Mouse (Mus musculus) G1E (cell line): ENCODE results near the gene Gmfg. TPM values are rescaled to one million over a fixed set of nuclear protein-coding genes. Genes with fewer than 3 reads are reported as not detected.

Source experiments
- ATAC-seq: 2 replicates; pipeline ENCODE4 v1.8.0; 2016; ENCODE audit warnings: mild to moderate bottlenecking; ENCODE audit not compliant: insufficient number of reproducible peaks, poor library complexity, low FRiP score, severe bottlenecking; ENCODE audit errors: extremely low read depth
- DNase-seq: peaks from one replicate; pipeline ENCODE4 v3.0.0; 2012; ENCODE audit warnings: low spot score
- H3K27me3 ChIP-seq: 2 replicates; pipeline ENCODE4 v1.6.1; 2012; ENCODE audit warnings: mild to moderate bottlenecking, low read length, inconsistent platforms; ENCODE audit not compliant: insufficient read depth
- H3K36me3 ChIP-seq: replicated peaks from 2 replicates; pipeline ENCODE3; 2012; ENCODE audit warnings: mild to moderate bottlenecking, inconsistent platforms
- H3K4me1 ChIP-seq: 2 replicates; pipeline ENCODE4 v1.6.1; 2012; ENCODE audit warnings: low read depth, low read length, inconsistent platforms, mixed read lengths; ENCODE audit not compliant: insufficient read depth
- H3K4me3 ChIP-seq: 2 replicates; pipeline ENCODE4 v1.5.1; 2012; ENCODE audit warnings: low read depth, mild to moderate bottlenecking, inconsistent platforms, low read length, moderate library complexity, mixed read lengths
- H3K9me3 ChIP-seq: replicated peaks from 2 replicates; pipeline ENCODE4 v1.6.1; 2012; ENCODE audit warnings: inconsistent platforms
- CTCF ChIP-seq: IDR thresholded peaks from 2 replicates; pipeline ENCODE4 v1.5.1; 2012; ENCODE audit warnings: low read depth, low read length, inconsistent platforms, mixed read lengths
- GATA1 ChIP-seq: IDR thresholded peaks from 2 replicates; pipeline ENCODE4 v1.6.1; 2012; ENCODE audit warnings: borderline replicate concordance, low read length, inconsistent platforms, mixed read lengths
- GATA2 ChIP-seq: IDR thresholded peaks from 2 replicates; pipeline ENCODE4 v1.6.1; 2012; ENCODE audit warnings: low read depth, low read length, inconsistent platforms, borderline replicate concordance
- POLR2AphosphoS5 ChIP-seq: IDR thresholded peaks from 2 replicates; pipeline ENCODE4 v1.6.1; 2012; ENCODE audit warnings: low read depth, low read length, inconsistent platforms; ENCODE audit not compliant: insufficient replicate concordance
- TAL1 ChIP-seq: conservative IDR thresholded peaks from 2 replicates; pipeline ENCODE4 v1.6.1; 2012; ENCODE audit warnings: low read depth, low read length, inconsistent platforms, mixed read lengths
- polyA plus RNA-seq: library from polyadenylated mRNA; stranded (reverse); fragments of >175 nt; gene quantifications from 2 replicates; pipeline ENCODE4 v1.2.3, GENCODE M21; 2012
- total RNA-seq, 2 experiments: library from RNA; stranded (forward) in 1 of 2; stranded (reverse) in 1 of 2; fragments of 200-1000 nt in 1 of 2; fragments of >200 nt in 1 of 2; fragmentation: Nextera tagmentation in 1 of 2; gene quantifications; 2 replicates each; pipeline ENCODE4 v1.2.3; 2014 to 2017

Gene Gmfg
- total and polyA plus RNA-seq, 3 experiments, result 8.4 to 249 (median 38.5) TPM

DNA sequence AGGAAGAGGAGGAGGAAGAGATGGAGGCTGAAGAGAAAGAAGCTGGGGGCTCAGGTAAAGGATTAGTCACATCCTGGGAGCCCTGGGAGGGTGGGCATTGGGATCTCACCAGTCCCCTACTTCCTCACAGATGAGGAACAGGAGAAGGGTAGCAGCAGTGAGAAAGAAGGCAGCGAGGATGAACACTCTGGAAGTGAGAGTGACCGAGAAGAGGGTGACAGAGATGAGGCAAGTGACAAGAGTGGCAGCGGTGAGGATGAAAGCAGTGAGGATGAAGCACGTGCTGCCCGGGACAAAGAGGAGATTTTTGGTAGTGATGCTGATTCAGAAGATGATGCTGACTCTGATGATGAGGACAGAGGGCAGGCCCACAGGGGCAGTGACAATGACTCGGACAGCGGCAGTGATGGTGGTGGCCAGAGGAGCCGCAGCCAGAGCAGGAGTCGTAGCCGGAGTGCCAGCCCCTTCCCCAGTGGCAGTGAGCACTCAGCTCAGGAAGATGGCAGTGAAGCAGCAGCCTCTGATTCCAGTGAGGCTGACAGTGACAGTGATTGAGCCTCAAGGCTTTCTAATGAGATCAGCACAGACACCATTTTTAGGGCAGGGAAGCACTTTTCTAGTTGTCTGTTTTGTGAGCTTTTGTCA is 38.4 kb upstream of the Gmfg start:
- Histone ChIP-seq H3K36me3 (peaks cover 94% of the 10 kb centered on the region), H3K27me3 (no peaks in the 10 kb centered on the region), H3K4me1 (peaks cover 6% of the 10 kb centered on the region), H3K9me3 (no peaks in the 10 kb centered on the region), H3K4me3 (no peak overlapping the region)
- DNase-seq (no peak), ATAC-seq (no peak)
- TF ChIP-seq GATA1 (no peak), TAL1 (no peak), CTCF (no peak), GATA2 (no peak), POLR2AphosphoS5 (no peak)

DNA sequence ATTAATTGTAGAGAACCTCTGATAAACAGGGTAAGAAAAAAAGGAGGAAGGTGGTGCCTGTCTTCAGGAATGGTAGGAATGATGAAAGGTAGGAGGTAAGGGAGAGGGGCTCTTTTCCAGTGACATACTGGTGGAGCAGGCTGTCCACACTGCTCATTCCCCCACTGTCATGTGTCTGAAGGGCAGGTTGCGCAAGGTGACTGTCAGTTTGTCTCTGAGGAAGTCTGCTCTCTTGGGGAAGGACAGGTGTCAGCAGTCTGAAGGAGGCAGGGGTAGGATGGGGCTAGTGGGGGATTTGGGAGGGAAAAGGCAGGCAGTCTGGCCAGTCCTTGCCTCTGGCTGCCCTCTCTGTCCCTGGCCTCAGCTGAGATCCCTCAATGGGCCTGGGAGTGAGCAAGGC is 36.2 kb upstream of the Gmfg start:
- DNase-seq, result no peak
- H3K4me3 ChIP-seq, result no peak overlapping the region
- no peaks in the 10 kb centered on the region for H3K9me3 ChIP-seq
- peaks cover 3% of the 10 kb centered on the region for H3K4me1 ChIP-seq
- no peak for ATAC-seq
- no peaks in the 10 kb centered on the region for H3K27me3 ChIP-seq
- TF ChIP-seq GATA1, result no peak
- TF ChIP-seq CTCF, result no peak
- TF ChIP-seq GATA2, result no peak
- no peak for TF ChIP-seq TAL1
- TF ChIP-seq POLR2AphosphoS5, result no peak
- H3K36me3 ChIP-seq, result peaks cover 98% of the 10 kb centered on the region

DNA sequence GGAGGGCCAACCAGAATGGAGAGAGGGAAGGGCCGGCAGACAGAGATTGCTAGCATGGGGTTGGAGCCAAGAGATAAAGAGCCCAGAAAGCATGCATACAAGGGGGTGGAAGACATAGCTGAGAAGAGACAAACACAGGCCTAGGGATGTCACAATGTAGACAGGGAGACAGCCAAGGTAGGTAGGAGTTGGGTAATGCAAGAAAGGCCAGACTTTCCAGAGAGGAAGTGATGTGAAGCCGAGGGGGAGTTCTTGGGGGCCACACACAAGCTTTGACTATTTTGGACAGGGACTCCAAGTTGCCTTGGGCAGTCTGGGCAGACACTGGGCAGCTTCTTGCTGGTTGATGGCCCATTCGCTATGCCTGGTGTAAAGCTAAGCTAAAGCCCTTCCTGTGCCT is 35.3 kb upstream of the Gmfg start:
- Histone ChIP-seq H3K4me3 (no peak overlapping the region), H3K27me3 (no peaks in the 10 kb centered on the region), H3K4me1 (peaks cover 3% of the 10 kb centered on the region), H3K36me3 (peaks cover 98% of the 10 kb centered on the region), H3K9me3 (no peaks in the 10 kb centered on the region)
- no peak for DNase-seq
- no peak for ATAC-seq
- TF ChIP-seq GATA2 (no peak), GATA1 (no peak), POLR2AphosphoS5 (no peak), TAL1 (no peak), CTCF (no peak)

DNA sequence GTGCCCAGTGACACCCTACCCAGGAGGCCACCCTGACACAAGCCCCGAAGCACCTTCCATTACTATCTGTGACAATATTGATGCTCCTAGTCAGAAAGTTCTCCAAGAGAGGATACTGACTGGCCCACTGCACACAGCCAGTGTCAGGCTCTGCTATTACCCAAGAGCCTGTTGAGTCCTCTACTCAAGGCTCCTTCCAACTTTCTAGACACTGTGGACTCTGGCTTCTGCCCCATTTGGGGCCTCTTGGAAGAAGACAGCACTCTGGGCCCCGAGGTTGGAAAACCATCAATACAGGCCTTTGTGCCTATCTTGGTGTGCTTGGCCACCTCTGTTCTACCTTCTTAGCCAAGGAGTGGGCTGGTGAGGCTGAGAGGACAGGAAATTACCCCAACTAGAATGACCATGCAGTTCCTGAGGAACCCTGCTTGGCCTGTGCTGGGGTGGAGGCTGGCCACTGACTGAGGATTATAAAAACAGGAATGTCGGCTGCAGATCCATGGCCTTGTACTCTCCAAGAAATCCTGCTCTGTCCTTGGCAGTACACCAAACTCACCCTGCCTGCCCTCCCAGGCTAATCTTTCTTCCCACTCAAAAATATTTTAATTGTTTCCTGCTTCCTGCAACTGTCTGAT is 26.3 kb upstream of the Gmfg start:
- DNase-seq (no peak), ATAC-seq (no peak)
- Histone ChIP-seq H3K9me3 (no peaks in the 10 kb centered on the region), H3K36me3 (peaks cover 93% of the 10 kb centered on the region), H3K4me1 (no peaks in the 10 kb centered on the region), H3K4me3 (no peak overlapping the region), H3K27me3 (no peaks in the 10 kb centered on the region)
- TF ChIP-seq GATA1 (no peak), CTCF (no peak), TAL1 (no peak), POLR2AphosphoS5 (no peak), GATA2 (no peak)

DNA sequence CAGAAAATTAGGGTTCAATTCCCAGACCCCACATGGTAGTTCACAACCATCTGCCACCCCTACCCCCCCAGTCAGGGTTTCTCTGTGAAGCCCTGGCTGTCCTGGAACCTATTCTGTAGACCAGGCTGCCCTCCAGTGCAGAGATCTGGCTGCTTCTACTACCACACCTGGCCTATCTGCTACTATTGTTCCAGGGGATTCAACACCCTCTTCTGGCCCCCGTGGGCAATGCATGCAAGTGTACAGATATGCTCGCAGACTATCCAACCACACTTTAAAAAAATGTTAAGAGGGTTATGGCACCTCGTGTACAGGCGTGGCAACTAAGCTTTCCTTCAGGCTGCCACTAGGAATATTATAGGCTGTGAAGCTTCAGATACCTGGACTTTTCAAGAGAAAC is 24.4 kb upstream of the Gmfg start:
- H3K4me1 ChIP-seq, result no peaks in the 10 kb centered on the region
- H3K9me3 ChIP-seq, result no peaks in the 10 kb centered on the region
- TF ChIP-seq POLR2AphosphoS5 (no peak), GATA2 (no peak), TAL1 (no peak), GATA1 (no peak), CTCF (no peak)
- ATAC-seq (no peak), DNase-seq (no peak)
- peaks cover 92% of the 10 kb centered on the region for H3K36me3 ChIP-seq
- no peak overlapping the region for H3K4me3 ChIP-seq
- no peaks in the 10 kb centered on the region for H3K27me3 ChIP-seq

DNA sequence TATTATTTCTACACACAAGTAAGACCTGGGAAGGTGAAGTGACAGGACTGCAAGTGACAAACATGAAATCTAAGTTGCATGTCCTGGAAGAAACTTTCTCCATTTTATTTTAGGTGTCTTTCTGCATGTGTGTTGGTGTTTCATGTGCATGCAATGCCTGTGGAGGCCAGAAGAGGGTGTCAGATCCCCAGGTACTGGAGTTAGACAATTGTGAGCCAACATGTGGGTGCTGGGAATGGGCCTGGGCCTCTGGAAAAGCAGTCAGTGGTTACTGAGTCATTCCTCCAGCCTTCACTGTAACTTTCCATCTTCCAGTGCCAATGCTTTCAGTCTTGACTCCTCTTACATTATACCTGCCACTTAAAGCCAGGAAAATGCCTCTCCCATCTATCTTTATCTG is 19.9 kb upstream of the Gmfg start:
- Histone ChIP-seq H3K27me3 (no peaks in the 10 kb centered on the region), H3K36me3 (peaks cover 94% of the 10 kb centered on the region), H3K9me3 (no peaks in the 10 kb centered on the region), H3K4me1 (no peaks in the 10 kb centered on the region; the same call in 1 of the 2 replicates), H3K4me3 (no peak overlapping the region)
- TF ChIP-seq POLR2AphosphoS5, result no peak
- no peak for TF ChIP-seq TAL1
- TF ChIP-seq CTCF, result no peak
- TF ChIP-seq GATA1, result no peak
- no peak for TF ChIP-seq GATA2
- no peak for DNase-seq
- no peak for ATAC-seq
